Mouse (Mus musculus): ENCODE results near the gene Gnb3.

GRCm38 (mm10) chr6:124847305-124847704, 7.2 kb upstream of the Gnb3 start:
- peak; percentile 98 for TF ChIP-seq CTCF (conservative IDR thresholded peaks at IDR 0.05; ENCODE audit: low read length)
- no peak for TF ChIP-seq POU5F1 (IDR thresholded peaks at IDR 0.05; ENCODE audit: borderline replicate concordance, low read length)

Measured in E14TG2a.4 (cell line).